Mouse (Mus musculus) heart, postnatal 4 days (tissue): ENCODE results near the gene Tmem9. TPM values are rescaled to one million over a fixed set of nuclear protein-coding genes. Genes with fewer than 3 reads are reported as not detected.

Source experiments
- DNase-seq: peaks from one replicate; pipeline ENCODE4 v3.0.0; 2021
- total RNA-seq, 2 experiments: library from RNA; stranded (reverse); gene quantifications; 2 replicates each; pipeline ENCODE4 v1.2.3; 2021

The Tmem9 gene
- total RNA-seq = 10 to 100 TPM; 30.0 to 33.5 TPM

DNA sequence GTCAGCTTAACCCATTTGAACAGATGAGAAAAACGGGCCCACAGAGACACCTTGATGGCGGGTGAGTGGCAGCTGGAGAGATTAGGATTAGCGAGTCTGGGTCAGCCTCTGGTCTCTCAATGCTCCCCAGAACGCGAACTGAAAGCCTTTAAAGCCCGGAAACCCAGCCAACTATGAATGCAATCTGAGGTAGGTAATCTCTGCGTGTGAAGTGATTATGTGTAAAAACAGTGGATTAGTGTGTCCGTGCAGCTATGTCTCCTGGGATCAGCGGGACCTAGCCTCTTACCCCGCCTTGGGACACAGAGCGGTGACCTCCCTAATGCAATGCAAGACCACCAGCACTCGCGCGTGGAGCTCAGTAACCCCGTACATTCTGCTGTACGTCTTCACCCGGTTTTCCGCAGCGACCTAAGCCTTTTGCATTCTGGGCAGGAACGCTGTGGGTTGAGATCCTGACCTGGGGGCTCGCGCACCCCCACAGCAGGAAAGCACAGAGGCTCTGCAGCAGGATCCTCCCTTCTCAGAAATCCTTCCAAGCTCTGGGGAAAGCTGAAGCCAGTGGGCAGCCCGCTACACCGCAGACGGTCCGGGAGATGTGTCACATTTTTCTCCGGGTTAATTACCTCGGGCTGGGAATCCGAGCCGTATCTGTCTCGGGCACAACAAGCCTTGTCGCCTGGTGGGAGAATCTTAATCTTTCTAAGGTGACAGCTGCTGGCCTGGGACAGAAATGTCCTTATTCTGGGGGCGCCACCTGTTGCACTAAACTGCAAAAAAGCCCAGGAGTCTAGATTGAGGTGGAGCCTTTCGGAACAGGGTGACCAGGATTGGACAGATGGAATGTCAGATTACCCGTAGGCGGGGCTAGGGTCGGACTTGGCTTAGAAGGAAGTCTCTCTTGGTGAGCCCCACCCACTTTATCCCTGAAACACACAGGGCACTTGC, at the start of gene Tmem9:
Gene Tmem9 (plus strand): TSS at position 940 of the 948 bp plus-strand sequence.
- peak; percentile 71 for DNase-seq

- DNase-seq = no peak
These were observed 49.5 kb upstream of the Tmem9 start for GRCm38 (mm10) chr1:135958483-135958882.

- DNase-seq = no peak
These were observed 44.8 kb upstream of the Tmem9 start for GRCm38 (mm10) chr1:135963177-135963576.

- no peak for DNase-seq
These were observed 43.4 kb upstream of the Tmem9 start for GRCm38 (mm10) chr1:135964561-135964960.

GRCm38 (mm10) chr1:135967739-135968138, 40.2 kb upstream of the Tmem9 start:
- DNase-seq = no peak

DNA sequence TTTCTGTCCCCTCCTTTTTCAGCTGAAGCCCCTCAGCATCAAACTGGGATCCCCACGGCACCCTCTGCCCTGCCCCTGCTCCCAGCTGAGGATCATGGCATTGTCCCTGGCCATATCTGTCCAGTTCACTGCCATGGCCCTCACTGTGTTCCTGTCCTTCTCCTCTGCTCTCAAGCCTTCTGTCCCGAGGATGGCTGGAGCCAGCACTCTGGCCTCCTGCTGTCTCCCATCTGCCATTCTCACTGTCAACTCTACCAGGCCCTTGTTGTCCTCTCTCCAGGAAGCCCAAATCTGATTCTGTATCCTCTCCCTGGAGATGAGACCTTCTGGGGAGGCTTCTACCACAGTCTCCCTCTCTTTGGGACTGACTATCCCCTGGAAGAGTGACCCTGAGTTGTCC, 37.5 kb upstream of the Tmem9 start:
- no peak for DNase-seq

DNA sequence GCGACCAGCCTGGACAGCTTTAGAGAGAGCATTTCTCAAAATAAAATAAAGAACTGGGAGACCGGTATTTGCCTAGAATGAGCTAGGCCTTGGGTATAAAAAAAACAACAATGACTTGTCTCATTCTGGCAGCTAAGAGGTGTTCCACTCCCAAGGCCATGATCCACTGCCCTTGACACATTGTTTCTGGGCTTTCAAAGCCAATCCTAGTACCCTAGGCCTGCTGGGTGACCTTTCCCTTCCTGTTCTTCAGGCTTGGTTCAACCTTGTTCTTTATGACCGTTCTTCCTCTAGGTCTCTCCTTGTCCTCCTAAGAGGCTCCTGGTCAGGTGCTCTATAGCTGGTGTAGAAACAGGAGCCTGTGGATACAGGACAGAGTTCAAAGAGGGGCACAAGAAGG, 35.4 kb upstream of the Tmem9 start:
- no peak for DNase-seq

GRCm38 (mm10) chr1:135984105-135984504, 23.8 kb upstream of the Tmem9 start:
- DNase-seq = no peak

DNA sequence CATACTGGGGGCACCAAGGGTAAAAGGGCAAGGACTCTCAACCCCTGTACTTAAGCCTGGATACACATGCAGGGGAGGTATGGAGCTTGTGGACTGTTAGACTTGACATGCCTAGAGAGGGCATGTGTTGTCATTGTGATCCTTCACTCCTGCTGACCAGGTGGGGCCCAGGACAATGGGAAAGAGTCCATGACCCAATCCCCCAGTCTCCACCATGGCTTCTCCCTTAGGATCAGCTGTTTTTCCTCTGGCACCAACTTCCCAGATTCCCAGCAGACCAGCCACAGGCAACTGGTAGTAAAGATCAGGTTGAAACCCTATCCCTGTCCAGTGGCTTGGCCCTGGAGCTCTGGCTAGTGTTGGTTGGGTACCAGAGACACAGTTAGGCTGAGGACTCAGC, 18.1 kb upstream of the Tmem9 start:
- DNase-seq = no peak

DNA sequence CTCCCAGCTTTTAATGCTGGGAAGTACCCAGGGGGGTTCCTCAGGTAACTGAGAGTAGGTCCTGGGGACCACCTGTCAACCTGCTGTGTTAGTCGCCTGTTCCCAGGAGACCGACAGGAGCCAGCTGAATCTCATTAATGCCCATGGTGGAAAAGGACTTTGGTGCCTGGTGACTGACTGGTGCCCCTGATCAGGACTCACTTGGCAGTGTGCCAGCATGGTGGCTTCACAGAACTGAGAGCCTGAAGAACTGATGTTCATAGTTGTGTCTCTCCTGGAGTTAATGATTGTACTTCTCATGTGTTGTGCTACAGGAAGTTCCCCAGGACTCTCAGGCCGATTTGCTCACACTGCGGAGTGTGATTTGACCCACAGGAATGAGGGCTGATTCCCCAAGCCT, 14.5 kb upstream of the Tmem9 start:
- peak; percentile 18 for DNase-seq

DNA sequence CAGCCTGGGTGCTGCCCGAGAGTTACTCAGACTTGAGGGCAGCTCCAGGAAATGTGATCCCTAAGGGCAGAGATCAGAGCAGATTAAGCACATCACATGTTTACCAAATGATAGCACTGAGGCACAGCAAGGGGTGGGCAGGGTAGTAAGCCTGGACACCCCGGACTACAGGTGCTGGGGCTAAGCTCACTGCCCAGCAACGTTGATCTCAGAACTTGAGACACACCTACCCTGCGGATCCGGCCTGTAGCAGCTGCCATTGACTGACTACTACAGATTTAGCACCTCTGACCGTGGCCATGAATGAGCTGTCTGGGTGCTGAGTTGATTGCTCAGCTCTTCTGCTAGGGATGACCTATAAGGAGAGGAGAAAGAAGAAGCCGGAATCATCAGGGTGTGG, 10.4 kb upstream of the Tmem9 start:
- no peak for DNase-seq

DNA sequence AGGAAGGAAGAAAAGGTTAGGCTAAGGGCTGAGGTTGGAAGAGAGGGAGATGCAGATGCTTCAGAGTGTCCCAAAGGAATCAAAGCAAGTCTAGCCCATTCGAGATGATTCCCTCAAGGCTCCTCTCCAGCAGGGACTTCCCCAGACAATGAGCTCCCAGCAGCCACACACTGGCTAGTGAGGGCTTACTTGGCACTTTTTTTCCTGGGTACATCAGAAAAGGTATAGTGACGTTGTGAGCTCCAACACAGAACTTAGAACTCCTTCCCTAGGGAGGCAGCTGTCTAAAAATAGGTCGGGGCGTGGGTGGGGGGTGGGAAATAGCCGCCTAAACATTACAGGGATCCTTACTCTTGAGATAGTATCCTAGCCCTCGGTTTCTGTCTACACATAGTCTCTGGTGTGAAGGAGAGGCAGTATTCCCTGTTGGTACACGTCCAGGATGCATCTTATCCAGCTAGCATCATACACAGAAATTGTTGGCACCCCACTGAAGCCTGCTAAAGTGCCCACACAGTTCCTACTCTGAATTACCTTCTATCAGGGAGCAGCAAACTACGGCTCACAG, 8.1 kb upstream of the Tmem9 start:
- DNase-seq = no peak

GRCm38 (mm10) chr1:136001438-136001837, 6.5 kb upstream of the Tmem9 start:
- DNase-seq = no peak

DNA sequence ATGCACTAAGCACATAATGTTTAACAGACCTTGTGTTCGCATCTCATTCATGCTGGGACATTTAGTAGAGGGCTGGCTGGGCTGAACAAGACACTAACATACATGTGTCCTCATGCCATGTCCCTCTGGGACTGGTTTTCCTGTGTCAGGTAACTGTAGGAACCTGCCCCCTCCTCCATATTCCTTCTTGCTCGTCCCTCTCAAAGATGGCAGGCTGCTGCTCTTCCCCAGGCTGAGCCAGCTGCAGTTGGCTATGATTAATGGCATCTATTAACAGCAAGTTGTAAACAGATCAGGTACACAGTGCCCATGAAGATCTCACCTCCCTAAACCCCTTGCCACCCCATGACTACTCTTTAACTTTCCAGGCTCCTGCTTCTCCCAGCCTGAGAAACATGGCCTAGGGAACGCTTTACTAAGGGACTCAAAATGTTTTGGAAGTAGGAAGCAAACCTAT, 1.6 kb upstream of the Tmem9 start, which contains the start of gene Igfn1:
Gene Igfn1 (minus strand): TSS at position 51 of the 457 bp plus-strand sequence.
- no peak for DNase-seq

DNA sequence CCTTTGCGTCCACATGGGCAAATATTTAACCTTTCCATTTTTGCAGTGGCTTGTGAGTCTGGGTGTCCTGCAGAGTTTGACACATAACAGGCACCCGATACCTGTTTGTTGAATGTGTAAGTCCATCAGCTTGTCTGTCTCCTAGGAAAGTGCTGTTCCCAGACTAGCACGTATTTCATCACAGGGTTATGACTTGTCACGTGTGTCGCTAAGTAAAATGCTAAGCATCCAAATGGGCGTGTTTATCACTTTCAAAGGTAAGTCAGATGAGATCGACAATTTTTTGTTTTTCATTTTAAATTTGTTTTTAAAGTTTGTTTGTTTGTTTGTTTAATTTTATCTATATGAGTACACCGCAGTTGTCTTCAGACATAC, 196 bp downstream of the Tmem9 start:
- no peak for DNase-seq

- no peak for DNase-seq
These were observed 2.3 kb downstream of the Tmem9 start for GRCm38 (mm10) chr1:136010247-136010646.

DNA sequence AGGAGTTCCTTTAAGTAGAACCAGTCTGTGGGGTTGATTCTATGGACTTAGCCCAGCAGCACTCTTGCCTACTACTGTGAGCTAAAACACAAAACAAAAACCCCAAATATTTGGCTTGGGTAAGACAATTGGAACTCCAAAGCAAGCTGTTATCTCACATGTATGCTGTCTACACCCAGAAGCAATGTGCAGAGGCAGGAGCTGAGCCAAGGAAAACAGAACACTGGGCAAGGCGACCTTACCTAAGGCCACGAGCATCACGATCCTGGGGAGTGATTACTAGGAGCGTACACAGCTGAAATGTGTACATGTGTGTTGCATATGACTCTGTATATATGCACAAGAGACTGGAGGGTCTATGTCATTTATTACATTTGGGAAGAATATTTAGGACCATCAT, 5.6 kb downstream of the Tmem9 start:
- DNase-seq = no peak

DNA sequence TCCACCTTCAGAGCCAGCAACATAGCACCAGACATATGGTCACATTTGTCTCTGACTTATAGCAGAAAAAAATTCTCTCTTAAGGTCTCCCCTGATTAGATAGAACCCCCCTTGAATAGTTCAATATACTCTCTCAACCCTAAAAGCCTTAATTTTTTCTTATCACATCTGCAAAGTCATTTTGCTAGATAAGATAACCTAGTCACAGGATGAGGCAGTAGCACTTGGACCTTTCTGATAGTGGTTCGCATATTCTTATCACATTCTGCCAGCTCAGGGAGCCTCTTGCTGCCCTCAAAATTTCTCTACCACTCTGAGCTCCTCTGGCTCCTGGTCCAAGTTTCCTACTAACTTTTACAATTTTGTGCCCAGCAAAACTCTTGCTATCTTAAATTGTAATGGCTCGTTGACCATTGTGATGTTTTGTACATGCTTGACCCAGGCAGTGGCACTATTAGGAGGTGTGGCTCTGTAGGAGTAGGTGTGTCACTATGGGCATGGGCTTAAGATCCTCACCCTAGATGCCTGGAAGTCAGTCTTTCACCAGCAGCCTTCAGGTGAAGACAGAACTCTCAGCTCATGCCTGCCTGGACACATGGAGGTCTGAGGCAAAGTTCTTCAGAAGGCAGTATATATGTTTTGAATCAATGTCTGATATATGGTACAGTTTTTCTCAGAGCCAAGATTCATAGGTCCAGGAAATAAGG, 7.0 kb downstream of the Tmem9 start:
- DNase-seq = no peak

GRCm38 (mm10) chr1:136017307-136017706, 9.4 kb downstream of the Tmem9 start:
- DNase-seq = no peak

- peak; percentile 93 for DNase-seq
These were observed 10.0 kb downstream of the Tmem9 start for GRCm38 (mm10) chr1:136017907-136018313.

DNA sequence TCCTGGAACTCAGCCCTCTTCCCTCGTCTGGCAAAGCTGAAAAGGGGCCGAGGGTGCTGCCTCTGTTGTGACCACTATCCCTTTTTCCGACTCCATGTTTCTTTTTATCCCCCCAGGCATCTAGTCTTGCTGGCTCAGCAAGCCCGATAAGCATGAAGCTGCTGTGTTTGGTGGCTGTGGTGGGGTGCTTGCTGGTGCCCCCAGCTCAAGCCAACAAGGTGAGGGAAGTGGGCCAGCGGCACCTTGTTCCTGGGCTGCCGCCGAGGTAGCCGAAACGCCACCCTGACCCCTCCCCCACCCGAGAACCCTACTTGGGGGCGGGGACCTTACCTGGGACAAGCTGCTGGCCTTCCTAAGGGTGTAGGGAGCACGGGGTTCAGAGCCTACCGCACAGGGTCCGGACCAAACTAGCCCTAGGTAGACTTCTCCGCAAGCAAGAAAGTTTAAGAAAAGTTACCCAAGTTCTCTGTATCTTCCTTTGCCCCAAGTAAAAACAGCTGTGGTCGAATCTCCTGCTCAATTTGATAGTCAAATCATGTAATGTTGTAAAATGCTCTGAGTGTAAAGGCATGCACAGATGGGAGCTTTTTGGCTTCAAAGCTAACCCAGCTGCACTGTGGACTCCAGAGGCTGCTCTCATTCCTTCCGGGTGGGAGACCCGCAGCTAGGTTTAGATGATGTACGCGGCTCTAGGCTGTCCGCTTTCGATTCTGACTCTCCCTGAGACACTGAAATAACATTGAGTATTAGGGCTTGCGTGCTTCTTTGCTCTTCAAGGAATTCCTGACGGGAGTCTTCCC, 10.6 kb downstream of the Tmem9 start:
- peak; percentile 33 for DNase-seq

GRCm38 (mm10) chr1:136030201-136030600, 22.3 kb downstream of the Tmem9 start:
- DNase-seq = no peak
